Mouse (Mus musculus) MEL (cell line): ENCODE measurements at regions not wholly inside any gene's neighbourhood (a gene's known extent, or its start where the extent isn't known, plus 50 kb on each side); places are given as distances from the start of the nearest gene placed in this dataset.

Source experiments
- DNase-seq: peaks from one replicate; pipeline ENCODE4 v3.0.0; 2011; ENCODE audit warnings: low read depth, low spot score
- H3K27ac ChIP-seq: 2 replicates; pipeline ENCODE4 v1.5.1; 2012; ENCODE audit warnings: low read depth, mild to moderate bottlenecking, control low read depth, low read length, moderate library complexity; ENCODE audit not compliant: control insufficient read depth
- H3K27me3 ChIP-seq, 2 experiments: fragments of 150-350 bp in 1 of 2; sonication (generic) in 1 of 2; 2 replicates each; pipeline ENCODE4 v1.6.1; 2012; ENCODE audit warnings: low read length in 2 of 2, mild to moderate bottlenecking in 2 of 2, improper control_type of control experiment in 1 of 2, moderate library complexity in 1 of 2; ENCODE audit not compliant: insufficient read depth in 2 of 2, control insufficient read depth in 1 of 2
- H3K36me3 ChIP-seq, 2 experiments: 2 replicates each; pipeline ENCODE4 v1.6.1; 2012 to 2014; ENCODE audit warnings: low read length in 2 of 2, improper control_type of control experiment in 1 of 2, inconsistent platforms in 1 of 2, mild to moderate bottlenecking in 1 of 2; ENCODE audit not compliant: insufficient read depth in 2 of 2, control insufficient read depth in 1 of 2
- H3K4me1 ChIP-seq, 2 experiments: fragments of 150-350 bp in 1 of 2; sonication (generic) in 1 of 2; 2 replicates each; pipeline ENCODE4 v1.6.1; 2012; ENCODE audit warnings: low read length in 2 of 2, improper control_type of control experiment in 1 of 2, mild to moderate bottlenecking in 1 of 2; ENCODE audit not compliant: insufficient read depth in 2 of 2, control insufficient read depth in 1 of 2
- H3K4me3 ChIP-seq, 2 experiments: fragments of 150-350 bp in 1 of 2; sonication (generic) in 1 of 2; 2 replicates each; pipeline ENCODE4 v1.5.1; 2012; ENCODE audit warnings: low read depth in 2 of 2, low read length in 2 of 2, mild to moderate bottlenecking in 2 of 2, moderate library complexity in 2 of 2, control low read depth in 1 of 2, improper control_type of control experiment in 1 of 2; ENCODE audit not compliant: control insufficient read depth in 1 of 2, insufficient read depth in 1 of 2
- H3K79me2 ChIP-seq: 2 replicates; pipeline ENCODE4 v1.6.1; 2012; ENCODE audit warnings: mild to moderate bottlenecking, low read length, moderate library complexity; ENCODE audit not compliant: control insufficient read depth, poor library complexity, insufficient read depth
- H3K9ac ChIP-seq: 2 replicates; pipeline ENCODE4 v1.6.1; 2012; ENCODE audit warnings: low read depth, mild to moderate bottlenecking, control low read depth, low read length, moderate library complexity; ENCODE audit not compliant: control insufficient read depth, poor library complexity, severe bottlenecking
- H3K9me3 ChIP-seq: fragments of 150-350 bp; sonication (generic); replicated peaks from 2 replicates; pipeline ENCODE4 v1.6.1; 2012; ENCODE audit warnings: mild to moderate bottlenecking, low read length, improper control_type of control experiment, moderate library complexity; ENCODE audit not compliant: insufficient read depth
- CHD1 ChIP-seq: IDR thresholded peaks from 2 replicates; pipeline ENCODE4 v1.6.1; 2012; ENCODE audit warnings: low read depth, mild to moderate bottlenecking, inconsistent platforms, low read length, improper control_type of control experiment
- CHD2 ChIP-seq: IDR thresholded peaks from 2 replicates; pipeline ENCODE4 v1.6.1; 2011; ENCODE audit warnings: low read length, improper control_type of control experiment
- EP300 ChIP-seq, 2 experiments: IDR thresholded peaks; 2 replicates each; pipeline ENCODE4 v1.6.1; 2011; ENCODE audit warnings: improper control_type of control experiment in 2 of 2, low read length in 2 of 2, low read depth in 1 of 2, mild to moderate bottlenecking in 1 of 2
- GATA1 ChIP-seq: IDR thresholded peaks from 2 replicates; pipeline ENCODE4 v1.6.1; 2011; ENCODE audit warnings: low read depth, low read length, improper control_type of control experiment
- HCFC1 ChIP-seq: IDR thresholded peaks from 2 replicates; pipeline ENCODE4 v1.6.1; 2012; ENCODE audit warnings: low read depth, mild to moderate bottlenecking, inconsistent platforms, low read length, improper control_type of control experiment, moderate library complexity
- KAT2A ChIP-seq: conservative IDR thresholded peaks from 2 replicates; pipeline ENCODE4 v1.6.1; 2012; ENCODE audit warnings: low read depth, low read length, improper control_type of control experiment, inconsistent platforms
- MAZ ChIP-seq: IDR thresholded peaks from 2 replicates; pipeline ENCODE4 v1.6.1; 2012; ENCODE audit warnings: low read depth, mild to moderate bottlenecking, inconsistent platforms, low read length, improper control_type of control experiment
- MEF2A ChIP-seq: IDR thresholded peaks from 2 replicates; pipeline ENCODE4 v1.6.1; 2014; ENCODE audit warnings: low read depth, mild to moderate bottlenecking, inconsistent platforms, low read length, improper control_type of control experiment; ENCODE audit not compliant: poor library complexity, insufficient replicate concordance, severe bottlenecking; ENCODE audit errors: extremely low read depth
- MYC ChIP-seq: IDR thresholded peaks from 2 replicates; pipeline ENCODE4 v1.6.1; 2011; ENCODE audit warnings: low read depth, mild to moderate bottlenecking, low read length, improper control_type of control experiment, moderate library complexity
- NELFE ChIP-seq: IDR thresholded peaks from 2 replicates; pipeline ENCODE4 v1.6.1; 2011; ENCODE audit warnings: low read depth, low read length, improper control_type of control experiment
- POLR2A ChIP-seq, 2 experiments: IDR thresholded peaks; 2 replicates each; pipeline ENCODE4 v1.6.1; 2011 to 2012; ENCODE audit warnings: low read length in 2 of 2, mild to moderate bottlenecking in 2 of 2, control low read depth in 1 of 2, improper control_type of control experiment in 1 of 2, low read depth in 1 of 2, moderate library complexity in 1 of 2; ENCODE audit not compliant: control insufficient read depth in 1 of 2, insufficient read depth in 1 of 2, poor library complexity in 1 of 2
- POLR2AphosphoS2 ChIP-seq: IDR thresholded peaks from 2 replicates; pipeline ENCODE4 v1.6.1; 2011; ENCODE audit warnings: low read length, improper control_type of control experiment
- RCOR1 ChIP-seq: IDR thresholded peaks from 2 replicates; pipeline ENCODE4 v1.6.1; 2012; ENCODE audit warnings: low read depth, mild to moderate bottlenecking, inconsistent platforms, low read length, improper control_type of control experiment
- SMC3 ChIP-seq: IDR thresholded peaks from 2 replicates; pipeline ENCODE4 v1.6.1; 2011; ENCODE audit warnings: low read depth, low read length, improper control_type of control experiment
- TBP ChIP-seq: IDR thresholded peaks from 2 replicates; pipeline ENCODE4 v1.8.0; 2011; ENCODE audit warnings: low read depth, low read length, improper control_type of control experiment
- USF2 ChIP-seq, 2 experiments: IDR thresholded peaks; 2 replicates each; pipeline ENCODE4 v1.6.1; 2011 to 2012; ENCODE audit warnings: improper control_type of control experiment in 2 of 2, low read length in 2 of 2, borderline replicate concordance in 1 of 2, inconsistent platforms in 1 of 2, low read depth in 1 of 2, mild to moderate bottlenecking in 1 of 2; ENCODE audit not compliant: insufficient read depth in 1 of 2
- ZC3H11A ChIP-seq: IDR thresholded peaks from 2 replicates; pipeline ENCODE4 v1.6.1; 2012; ENCODE audit warnings: low read depth, mild to moderate bottlenecking, inconsistent platforms, low read length, improper control_type of control experiment
- ZKSCAN1 ChIP-seq: IDR thresholded peaks from 2 replicates; pipeline ENCODE4 v1.6.1; 2012; ENCODE audit warnings: low read depth, mild to moderate bottlenecking, inconsistent platforms, low read length, improper control_type of control experiment, moderate library complexity
- ZMIZ1 ChIP-seq: IDR thresholded peaks from 2 replicates; pipeline ENCODE4 v1.6.1; 2012; ENCODE audit warnings: low read depth, mild to moderate bottlenecking, inconsistent platforms, low read length, improper control_type of control experiment, moderate library complexity
- ZNF384 ChIP-seq: IDR thresholded peaks from 2 replicates; pipeline ENCODE4 v1.6.1; 2012; ENCODE audit warnings: low read depth, mild to moderate bottlenecking, inconsistent platforms, low read length, improper control_type of control experiment

DNA sequence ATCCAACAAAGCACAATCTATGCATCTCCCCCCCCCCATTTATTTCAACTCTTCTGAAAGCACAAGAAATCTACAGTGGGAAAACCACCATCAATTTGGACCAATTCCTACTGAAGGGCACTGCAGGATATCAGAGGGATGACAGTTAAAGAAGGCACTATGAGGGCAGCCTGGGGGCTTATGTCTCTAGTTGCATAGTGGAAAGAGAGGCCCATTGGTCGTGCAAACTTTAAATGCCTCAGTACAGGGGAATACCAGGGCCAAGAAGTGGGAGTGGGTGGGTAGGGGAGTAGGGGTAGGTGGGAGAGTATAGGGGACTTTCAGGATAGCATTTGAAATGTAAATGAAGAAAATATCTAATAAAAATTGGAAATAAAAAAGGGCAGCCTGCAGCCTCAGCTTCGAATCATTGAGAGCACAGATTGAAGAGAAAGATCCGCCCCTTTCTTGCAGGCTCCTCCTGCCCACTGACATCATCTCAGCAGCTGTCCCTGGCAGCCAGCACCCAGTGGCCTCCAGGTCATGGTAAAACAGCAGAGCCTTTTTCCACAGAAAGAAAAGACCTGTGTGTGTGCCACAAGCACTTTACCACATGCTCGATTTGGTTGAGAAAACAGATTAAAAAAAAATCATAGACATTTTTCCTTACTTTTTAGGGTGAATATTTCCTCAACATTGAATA lies 571.6 kb upstream of the Adamts5 start:
- Histone ChIP-seq H3K4me3 (no peak overlapping the region), H3K27ac (no peak overlapping the region), H3K4me1 (no peaks in the 10 kb centered on the region), H3K27me3 (no peaks in the 10 kb centered on the region), H3K79me2 (no peaks in the 10 kb centered on the region), H3K9me3 (no peaks in the 10 kb centered on the region), H3K36me3 (no peaks in the 10 kb centered on the region), H3K9ac (no peak overlapping the region)
- TF ChIP-seq POLR2A (IDR thresholded peaks at IDR 0.05; ENCODE audit: control insufficient read depth in 1 of 2, insufficient read depth in 1 of 2, low read depth in 1 of 2, low read length in 2 of 2, poor library complexity in 1 of 2) (no peak), ZKSCAN1 (no peak), NELFE (no peak), TBP (no peak), HCFC1 (no peak), ZC3H11A (no peak), POLR2AphosphoS2 (no peak)
- DNase-seq: no peak

DNA sequence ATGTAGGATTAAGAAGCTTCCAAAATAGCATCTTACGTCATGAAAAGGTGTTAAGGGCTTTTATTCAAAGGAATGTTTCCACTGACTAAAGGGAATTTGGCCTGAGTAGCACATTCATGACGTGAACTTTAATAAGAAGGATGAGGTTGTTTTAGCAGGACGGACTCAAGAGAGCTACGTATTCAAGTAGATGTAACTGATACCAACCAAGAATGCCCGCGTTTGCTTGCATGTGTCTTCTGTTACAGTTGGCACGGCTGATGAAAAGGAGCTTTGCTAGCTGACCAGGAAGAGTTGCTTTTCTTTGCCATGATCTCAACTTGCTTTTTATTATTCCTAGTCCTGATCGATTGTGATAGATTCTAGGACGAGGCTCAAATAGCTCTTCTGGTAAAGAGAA lies 559.4 kb upstream of the Adamts5 start:
- DNase-seq: no peak
- H3K36me3 ChIP-seq: no peaks in the 10 kb centered on the region
- TF ChIP-seq MEF2A (no peak), CHD1 (no peak), MAZ (no peak), ZMIZ1 (no peak), ZC3H11A (no peak), SMC3 (no peak), RCOR1 (no peak), ZNF384 (no peak), GATA1 (no peak), EP300 (IDR thresholded peaks at IDR 0.05; ENCODE audit: low read depth in 1 of 2, low read length in 2 of 2) (no peak), POLR2A (IDR thresholded peaks at IDR 0.05; ENCODE audit: control insufficient read depth in 1 of 2, insufficient read depth in 1 of 2, low read depth in 1 of 2, low read length in 2 of 2, poor library complexity in 1 of 2) (no peak), MYC (no peak), HCFC1 (no peak), KAT2A (no peak), CHD2 (no peak), USF2 (IDR thresholded peaks at IDR 0.05; ENCODE audit: borderline replicate concordance in 1 of 2, insufficient read depth in 1 of 2, low read depth in 1 of 2, low read length in 2 of 2) (no peak)
- H3K27ac ChIP-seq: no peak overlapping the region
- no peak overlapping the region for H3K4me3 ChIP-seq
- no peaks in the 10 kb centered on the region for H3K9me3 ChIP-seq
- H3K79me2 ChIP-seq: no peaks in the 10 kb centered on the region
- H3K27me3 ChIP-seq: no peaks in the 10 kb centered on the region
- H3K9ac ChIP-seq: no peak overlapping the region
- H3K4me1 ChIP-seq: no peaks in the 10 kb centered on the region
